Mouse (Mus musculus): Measurements from ENCODE around the gene Ublcp1.

The Ublcp1 gene

DNA sequence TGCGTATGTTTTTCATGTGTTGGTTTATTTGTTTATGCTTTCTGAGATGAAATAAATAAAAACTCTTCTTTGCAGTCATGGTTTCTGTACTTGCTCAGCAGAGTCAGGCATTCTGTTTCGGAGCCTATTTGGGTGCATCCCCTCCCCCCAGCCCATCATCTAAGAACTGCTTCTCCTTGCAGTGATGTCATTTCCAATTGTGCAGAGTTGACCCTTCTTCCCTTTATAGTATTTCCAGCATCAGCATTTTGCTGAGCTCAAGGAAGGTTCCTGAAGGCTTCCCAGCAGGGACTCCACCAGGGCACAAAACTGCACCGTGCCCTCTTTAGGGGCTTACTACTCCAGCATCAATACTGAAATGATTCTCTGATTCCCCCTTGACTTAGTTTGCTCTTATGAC, 55.7 kb downstream of the Ublcp1 start:
- DNase-seq, result no peak

DNA sequence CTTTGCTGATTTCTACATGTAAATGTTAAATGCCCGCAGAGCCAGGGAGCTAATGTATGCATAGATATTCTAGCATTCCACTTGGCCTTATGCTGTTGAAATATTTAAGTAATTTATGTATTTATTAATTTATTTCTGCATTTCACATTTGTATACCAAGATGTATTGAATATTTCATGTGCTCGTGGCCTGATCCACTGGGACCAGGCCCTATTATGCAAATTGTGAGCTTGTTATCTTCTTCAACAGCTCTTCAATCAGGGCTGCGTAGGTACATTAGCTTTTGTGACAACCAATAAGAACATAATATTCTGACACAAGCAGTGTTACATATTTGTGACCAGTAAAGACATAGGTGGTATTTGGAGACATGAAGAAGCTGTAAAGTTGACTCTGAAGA, 56.9 kb downstream of the Ublcp1 start:
- no peak for DNase-seq

DNA sequence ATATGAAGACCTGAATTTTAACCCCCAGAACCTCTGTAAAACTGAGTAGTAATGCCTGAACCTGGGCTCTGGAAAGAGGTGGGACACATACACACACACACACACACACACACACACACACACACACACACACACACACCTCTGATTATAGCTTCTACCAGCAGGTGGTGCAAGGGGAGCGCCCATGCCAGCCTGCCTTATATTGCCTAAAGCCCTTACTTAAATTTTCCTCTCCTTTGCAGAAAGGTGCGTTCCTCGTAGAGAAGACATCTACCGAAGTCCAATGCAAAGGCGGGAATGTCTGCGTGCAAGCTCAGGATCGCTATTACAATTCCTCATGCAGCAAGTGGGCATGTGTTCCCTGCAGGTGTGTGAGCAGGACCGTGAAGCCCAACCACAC, 58.0 kb downstream of the Ublcp1 start:
- DNase-seq, result peak; percentile 16 to 45

DNA sequence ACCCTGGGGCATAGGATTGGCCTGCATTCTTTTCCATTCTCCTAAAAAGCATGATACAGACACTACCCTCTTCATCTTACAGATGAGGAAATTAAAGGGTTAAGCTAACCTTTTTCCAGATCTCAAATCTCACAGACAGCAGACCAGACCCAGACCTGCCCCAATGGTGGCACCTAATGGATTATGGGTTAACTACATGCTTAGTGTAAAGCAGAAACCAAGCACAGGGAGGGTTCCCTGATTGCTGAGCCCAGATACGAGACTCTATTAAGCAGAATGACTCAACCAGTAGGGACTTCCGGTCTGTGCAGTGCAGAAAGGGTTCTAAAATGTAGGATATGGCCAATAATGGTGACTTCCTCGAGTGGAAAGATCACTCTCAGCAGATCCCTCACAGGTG, 59.9 kb downstream of the Ublcp1 start:
- no peak for DNase-seq

DNA sequence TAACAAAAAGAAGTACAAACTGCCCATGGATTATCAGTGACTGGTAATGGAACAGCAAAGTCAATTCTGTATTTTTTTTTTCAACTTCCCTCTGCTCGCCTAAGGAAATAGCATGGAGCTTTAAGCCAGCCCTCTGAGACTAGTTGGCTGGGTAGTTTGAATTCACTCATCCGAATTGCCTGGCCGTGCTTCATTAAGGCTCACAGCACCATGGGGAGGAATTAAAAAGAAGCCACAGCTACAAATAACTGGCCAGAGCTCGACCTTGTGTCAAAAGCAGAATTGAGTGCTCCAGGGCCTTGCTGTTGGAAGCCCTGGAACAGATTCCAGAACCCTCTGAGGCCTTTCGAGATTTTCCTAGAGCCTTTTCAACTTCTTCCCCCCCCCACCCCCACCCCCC, 61.7 kb downstream of the Ublcp1 start:
- no peak for DNase-seq

DNA sequence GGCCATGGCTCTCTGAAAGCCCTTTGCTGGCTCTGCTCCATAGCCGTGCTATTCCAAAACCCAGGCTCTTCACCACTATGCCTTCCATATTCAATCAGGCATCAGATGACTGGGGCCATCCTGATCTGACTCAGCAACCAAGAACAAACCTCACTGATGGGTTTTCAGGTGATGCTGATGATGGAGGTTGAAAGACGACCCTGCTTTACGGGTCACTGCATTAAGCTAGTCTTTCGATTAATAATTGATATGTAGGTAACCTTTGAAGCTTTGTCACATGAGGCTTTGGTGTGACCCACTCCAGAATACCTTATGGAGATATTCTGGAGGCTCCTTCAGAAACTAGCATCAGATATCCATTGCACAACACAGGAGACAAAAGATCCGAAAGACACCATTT, 63.8 kb downstream of the Ublcp1 start:
- peak; percentile 30 to 56 for DNase-seq

DNA sequence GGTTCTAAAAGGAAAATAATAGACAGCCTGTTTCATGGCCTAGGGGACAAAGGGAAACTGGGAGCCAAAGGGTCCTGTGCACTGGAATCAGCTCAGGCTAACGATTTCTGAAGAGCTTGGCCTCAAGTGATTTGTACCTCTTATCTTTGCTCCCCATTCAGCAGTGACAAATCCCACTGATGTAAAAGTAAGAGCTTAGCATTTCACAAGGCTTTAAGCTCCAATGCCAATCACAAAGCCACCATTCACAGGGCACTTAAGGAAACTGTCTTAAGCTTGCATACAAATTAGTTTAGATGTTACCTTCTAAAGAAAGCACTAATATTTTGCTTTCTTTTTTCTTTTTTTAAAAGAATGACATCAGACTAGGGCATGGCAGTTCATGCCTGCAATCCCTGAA, 64.3 kb downstream of the Ublcp1 start:
- DNase-seq, result no peak

DNA sequence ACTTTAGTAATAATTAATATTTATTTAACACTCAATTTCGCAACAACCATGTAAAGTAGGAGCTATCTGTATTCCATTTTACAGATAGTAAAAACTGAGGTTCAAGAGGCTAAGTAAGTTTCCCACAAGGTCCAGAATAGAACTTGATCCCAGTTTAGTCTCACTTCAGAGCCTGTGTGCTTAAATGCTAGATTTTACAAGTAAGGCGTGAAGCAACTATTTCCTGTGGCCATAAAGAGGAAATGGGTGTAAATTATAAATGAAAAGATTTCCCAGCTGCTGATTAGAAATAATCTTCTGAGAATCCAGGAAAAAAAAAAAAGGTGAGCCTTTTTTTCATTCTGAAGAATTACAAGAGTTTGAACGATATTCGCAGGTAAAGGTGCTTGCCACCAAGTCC, 65.2 kb downstream of the Ublcp1 start:
- DNase-seq, result no peak
